Mouse (Mus musculus): ENCODE data around the gene Slc24a2.

DNA sequence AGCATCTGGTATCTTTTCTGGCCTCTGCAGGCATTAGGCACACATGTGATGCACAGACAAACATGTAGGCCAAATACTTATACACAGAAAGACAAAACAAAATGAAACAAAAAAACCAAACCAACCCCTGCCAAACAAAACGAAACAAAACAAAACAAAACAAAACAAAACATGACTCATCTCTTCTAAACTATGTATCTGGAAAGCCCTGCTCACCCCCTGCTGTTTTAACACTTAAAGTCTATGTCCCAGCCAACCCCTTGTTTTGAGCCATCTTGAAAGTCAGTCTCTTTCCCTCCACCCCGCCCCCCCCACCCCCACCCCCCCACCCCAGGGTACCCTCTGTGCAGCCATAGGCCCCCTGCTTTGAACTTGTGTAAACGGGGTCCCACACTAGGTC, 293.6 kb downstream of the Slc24a2 start:
- no peak for TF ChIP-seq USF1 (IDR thresholded peaks at IDR 0.05; ENCODE audit: low read depth)
- TF ChIP-seq CTCF (IDR thresholded peaks at IDR 0.05; ENCODE audit: control insufficient read depth, insufficient read depth, insufficient read length), result no peak
- no peak for TF ChIP-seq CEBPB (IDR thresholded peaks at IDR 0.05; ENCODE audit: low read depth)
- no peak for TF ChIP-seq MYOD1 (IDR thresholded peaks at IDR 0.05; ENCODE audit: control insufficient read depth, insufficient read length, low read depth)
- no peak for TF ChIP-seq MAX (IDR thresholded peaks at IDR 0.05)
- no peak for TF ChIP-seq MYOG (IDR thresholded peaks at IDR 0.05; ENCODE audit: control insufficient read depth, extremely low read depth, insufficient read length)
- TF ChIP-seq FOSL1 (IDR thresholded peaks at IDR 0.05; ENCODE audit: insufficient read depth, low read length, poor library complexity, severe bottlenecking), result no peak
